Mouse (Mus musculus): ENCODE measurements at regions not wholly inside any gene's neighbourhood (a gene's known extent, or its start where the extent isn't known, plus 50 kb on each side); places are given as distances from the start of the nearest gene placed in this dataset.
"Not testable (repeated sequence)": the region's sequence is repeated elsewhere in the genome, so short reads cannot be mapped to it uniquely, and the experiment has no call there.

DNA sequence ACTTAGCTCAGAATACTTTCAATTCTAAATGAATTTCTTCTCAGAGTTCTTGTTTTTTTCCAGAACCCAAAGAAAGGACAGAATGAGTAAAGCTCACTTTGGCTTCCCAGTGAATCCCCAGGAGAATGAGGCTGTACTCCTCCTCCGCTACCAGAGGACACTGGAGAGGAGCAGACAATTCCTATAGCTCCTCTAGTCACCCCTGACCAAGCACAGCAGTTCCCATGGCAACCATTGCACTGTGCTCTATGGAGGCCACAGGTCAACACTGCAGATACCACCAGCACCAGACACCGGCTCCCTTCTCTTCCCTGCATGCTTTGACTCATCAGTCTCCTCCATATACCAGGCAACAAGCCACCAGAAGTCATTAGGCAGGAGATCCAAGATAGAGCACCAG is 447.6 kb upstream of the Arid1b start:
- no peak for DNase-seq (ENCODE audit: low spot score in 2 of 2)

DNA sequence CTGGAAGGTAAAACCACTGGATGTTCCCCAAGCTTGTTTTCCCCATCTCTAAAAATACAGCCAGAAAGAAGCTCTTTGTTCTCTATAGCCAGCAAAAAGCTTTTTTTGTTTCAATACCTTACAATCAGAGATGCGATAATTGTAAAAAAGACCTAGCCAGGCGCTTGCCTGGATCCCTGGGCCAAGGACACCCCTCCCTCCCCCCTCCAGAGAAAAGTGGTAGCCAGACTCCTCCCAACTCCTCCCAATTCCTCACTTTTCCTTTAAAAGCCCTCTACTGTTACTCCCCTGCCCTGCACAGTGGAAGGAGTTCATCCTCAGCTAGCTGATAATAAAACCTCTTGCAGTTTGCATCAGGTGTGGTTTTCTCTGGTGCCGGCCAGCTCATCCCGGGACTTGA is 441.1 kb upstream of the Arid1b start:
- DNase-seq (ENCODE audit: low spot score in 2 of 2): not testable (repeated sequence)

- no peak for DNase-seq (ENCODE audit: low spot score in 2 of 2)
Observed at GRCm38 (mm10) chr17:4563641-4564040, 430.5 kb upstream of the Arid1b start.

DNA sequence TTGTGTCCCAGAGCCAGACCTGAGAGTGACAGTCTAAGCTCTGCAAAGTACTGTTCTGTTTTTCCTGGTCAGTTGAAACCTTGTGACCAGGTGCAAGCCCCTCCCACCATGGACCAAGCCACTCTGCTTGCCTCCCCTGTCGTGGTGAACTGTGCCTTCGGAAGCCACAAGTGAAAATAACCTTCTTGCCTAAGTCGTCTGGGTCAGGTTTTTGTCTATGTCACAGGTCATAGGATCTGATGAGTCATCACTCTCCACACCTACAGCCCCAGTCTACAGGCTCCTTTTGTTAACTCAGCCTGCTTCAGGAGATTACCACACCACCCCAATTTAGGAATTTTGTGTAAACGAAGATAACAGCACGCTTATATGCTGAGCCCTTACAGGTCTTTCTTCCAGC is 417.2 kb upstream of the Arid1b start:
- no peak for DNase-seq (ENCODE audit: low spot score in 2 of 2)

GRCm38 (mm10) chr17:4581851-4582250 is 412.3 kb upstream of the Arid1b start:
- DNase-seq (ENCODE audit: low spot score in 2 of 2): no peak

DNA sequence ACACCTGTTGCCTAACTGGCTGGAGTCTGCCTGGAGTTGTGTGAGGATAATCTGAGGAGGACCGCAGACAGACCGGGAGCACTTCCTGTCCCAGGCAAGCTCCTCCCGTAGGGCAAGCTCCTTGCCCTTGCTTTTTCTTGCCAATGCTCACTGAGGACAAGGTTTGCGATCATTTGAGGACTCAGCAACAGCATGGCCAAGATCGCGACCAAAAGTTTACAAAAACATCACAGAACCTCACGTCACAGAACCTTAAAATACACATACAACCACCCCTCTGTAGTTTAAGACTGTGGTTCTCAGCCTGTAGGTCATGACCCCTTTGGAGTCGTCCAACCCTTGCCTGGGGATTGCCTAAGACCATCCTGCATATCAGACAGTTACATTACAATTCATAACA is 383.7 kb upstream of the Arid1b start:
- no peak for DNase-seq (ENCODE audit: low spot score in 2 of 2)

DNA sequence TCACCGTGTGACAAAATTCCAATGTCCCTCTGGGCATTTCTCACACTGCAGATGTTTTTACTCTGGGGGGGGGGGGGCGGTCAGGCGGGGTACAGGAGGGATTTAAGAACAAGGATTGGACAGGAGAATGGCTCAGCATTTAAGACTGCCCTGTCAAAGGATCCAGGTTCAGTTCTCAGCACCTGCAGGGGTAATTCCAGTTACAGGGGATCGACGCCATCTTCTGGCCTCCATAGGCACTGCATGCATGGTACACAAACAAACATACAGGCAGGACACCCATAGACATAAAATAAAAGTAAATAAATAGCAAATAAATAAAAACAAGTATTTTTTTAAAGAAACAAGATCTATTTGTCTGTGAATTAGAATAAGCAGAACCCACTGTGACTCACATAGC is 383.1 kb upstream of the Arid1b start:
- DNase-seq (ENCODE audit: low spot score in 2 of 2): no peak

DNA sequence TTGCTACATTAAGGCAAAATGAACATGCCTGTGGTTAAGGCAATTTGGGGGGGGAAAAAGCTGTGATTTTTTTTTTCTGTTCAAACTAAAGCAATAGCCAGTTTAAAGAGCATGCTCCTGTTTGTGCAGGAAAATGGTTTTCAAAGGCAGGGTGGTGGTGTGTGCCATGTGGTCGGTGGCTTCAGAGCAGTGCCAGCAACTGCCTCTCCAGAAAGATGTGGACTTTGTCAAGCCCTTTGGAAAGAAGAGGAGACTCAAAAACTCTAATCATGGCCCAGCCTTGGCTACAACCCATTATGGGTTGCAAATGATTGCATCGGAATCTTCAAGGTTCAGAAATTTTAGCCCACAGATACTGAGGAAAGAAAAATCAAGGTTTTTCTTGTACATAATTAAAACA is 382.4 kb upstream of the Arid1b start:
- no peak for DNase-seq (ENCODE audit: low spot score in 2 of 2)

DNA sequence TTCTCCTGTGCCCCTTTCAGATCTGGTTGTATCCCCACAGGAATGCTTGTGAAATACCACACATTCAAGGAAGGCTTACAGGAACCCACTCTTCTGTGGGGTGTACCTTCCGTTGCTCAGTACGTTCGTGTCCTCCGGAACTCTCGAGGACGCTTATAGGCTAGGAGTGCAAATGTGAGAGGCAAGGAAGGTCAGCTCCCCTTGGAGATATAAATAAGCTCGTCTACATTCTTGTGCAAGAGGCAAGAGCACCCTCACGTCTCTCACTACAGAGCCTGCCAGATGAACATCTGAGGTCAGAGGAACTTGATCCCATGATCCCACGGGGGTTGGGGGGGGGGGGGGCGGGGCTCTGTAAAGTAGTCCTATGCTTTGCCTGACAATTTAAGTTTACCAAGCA is 382.0 kb upstream of the Arid1b start:
- DNase-seq (ENCODE audit: low spot score in 2 of 2): no peak

DNA sequence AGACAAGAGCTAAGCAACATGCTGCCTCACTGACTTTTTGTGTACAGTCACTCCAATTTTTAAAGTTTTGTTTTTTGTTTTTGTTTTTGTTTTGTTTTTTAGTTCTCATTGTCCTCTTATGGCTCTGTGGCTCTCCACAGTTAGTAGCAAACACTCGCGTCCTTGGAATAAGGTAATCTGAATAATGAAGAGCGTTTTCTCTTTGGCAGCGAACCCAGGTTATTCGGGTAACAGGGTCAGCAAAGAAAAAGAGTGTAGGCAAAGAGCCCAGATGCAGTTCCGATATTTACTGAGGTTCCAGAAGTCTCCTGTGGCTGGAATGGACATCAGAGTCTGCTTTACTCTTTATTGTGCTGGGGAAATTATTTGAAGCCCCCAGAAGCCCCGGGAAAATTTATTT is 381.4 kb upstream of the Arid1b start:
- DNase-seq (ENCODE audit: low spot score in 2 of 2): no peak

GRCm38 (mm10) chr17:4620361-4620760 is 373.8 kb upstream of the Arid1b start:
- no peak for DNase-seq (ENCODE audit: low spot score in 2 of 2)

DNA sequence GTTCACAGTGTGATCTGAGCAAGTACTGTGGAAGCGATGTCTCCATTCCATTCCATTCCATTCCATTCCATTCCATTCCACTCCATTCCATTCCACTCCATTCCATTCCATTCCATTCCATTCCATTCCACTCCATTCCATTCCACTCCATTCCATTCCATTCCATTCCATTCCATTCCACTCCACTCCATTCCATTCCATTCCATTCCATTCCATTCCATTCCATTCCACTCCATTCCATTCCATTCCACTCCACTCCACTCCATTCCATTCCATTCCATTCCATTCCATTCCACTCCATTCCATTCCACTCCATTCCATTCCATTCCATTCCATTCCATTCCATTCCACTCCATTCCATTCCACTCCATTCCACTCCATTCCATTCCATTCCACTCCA is 368.0 kb upstream of the Arid1b start:
- not testable (repeated sequence) for DNase-seq (ENCODE audit: low spot score in 2 of 2)

GRCm38 (mm10) chr17:4627542-4627941 is 366.6 kb upstream of the Arid1b start:
- no peak for DNase-seq (ENCODE audit: low spot score in 2 of 2)

DNA sequence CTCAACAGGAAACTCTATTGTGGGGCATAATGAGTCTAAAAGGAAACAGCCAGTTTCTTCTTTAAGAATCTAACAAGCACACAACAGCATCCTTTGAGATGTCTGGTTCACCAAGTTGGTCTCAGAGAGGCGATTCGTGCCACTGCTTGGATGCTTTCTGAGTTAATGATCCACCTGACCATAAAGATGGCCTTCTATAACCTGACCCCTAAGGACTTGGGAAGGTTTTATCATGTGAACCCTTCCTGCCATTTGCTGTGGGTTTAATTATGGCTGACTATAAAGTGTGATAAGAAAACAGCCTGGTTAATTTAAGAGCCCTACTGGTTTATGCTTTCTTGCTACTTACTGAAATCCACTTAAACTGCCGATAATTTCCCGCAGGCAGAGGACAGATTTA is 363.0 kb upstream of the Arid1b start:
- DNase-seq (ENCODE audit: low spot score in 2 of 2): no peak

- DNase-seq (ENCODE audit: low spot score in 2 of 2): no peak
Observed at GRCm38 (mm10) chr17:4632506-4632905, 361.6 kb upstream of the Arid1b start.

DNA sequence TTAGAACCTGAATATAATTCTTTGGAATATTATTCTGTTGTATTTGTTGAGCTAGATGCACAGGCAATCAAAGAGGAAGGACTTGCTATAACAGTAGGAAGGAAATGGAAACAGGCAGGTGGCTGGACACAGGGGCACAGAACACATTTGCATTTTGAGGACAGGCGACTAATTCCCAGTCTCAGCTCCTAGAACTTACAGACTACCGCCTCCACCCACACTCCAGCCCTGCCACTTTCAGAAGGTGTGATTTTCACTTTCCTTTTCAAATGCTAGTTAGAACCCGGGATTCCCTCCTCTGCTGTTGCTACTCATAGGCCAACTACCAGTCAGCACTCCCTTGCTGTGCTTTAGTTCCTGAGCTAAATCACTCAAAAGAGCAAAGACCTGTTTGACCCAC is 360.4 kb upstream of the Arid1b start:
- no peak for DNase-seq (ENCODE audit: low spot score in 2 of 2)

- no peak for DNase-seq (ENCODE audit: low spot score in 2 of 2)
Observed at GRCm38 (mm10) chr17:4636796-4637353, 357.3 kb upstream of the Arid1b start.

- DNase-seq (ENCODE audit: low spot score in 2 of 2): no peak
Observed at GRCm38 (mm10) chr17:4639531-4639930, 354.6 kb upstream of the Arid1b start.

- DNase-seq (ENCODE audit: low spot score in 2 of 2): no peak
Observed at GRCm38 (mm10) chr17:4640555-4640954, 353.6 kb upstream of the Arid1b start.

DNA sequence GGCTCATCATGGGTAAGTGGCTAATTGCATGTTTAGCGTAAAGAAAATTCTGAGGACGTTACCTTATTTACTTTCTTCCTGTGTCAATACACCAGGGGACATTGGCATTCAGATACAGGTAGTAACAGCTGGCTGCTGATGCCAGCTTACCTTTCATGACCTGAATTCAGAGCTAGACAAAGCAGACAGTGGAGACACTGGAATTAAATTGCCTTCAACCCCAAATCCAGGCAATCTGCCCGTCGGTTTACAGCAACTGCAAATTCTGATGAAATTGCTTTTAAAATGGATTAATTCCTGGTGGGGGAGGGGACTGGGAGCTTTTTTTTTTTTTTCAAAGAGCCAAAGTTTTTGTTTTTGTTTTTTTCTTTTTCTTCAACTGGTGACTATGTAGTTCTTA is 353.0 kb upstream of the Arid1b start:
- DNase-seq (ENCODE audit: low spot score in 2 of 2): no peak

- no peak for DNase-seq (ENCODE audit: low spot score in 2 of 2)
Observed at GRCm38 (mm10) chr17:4642046-4642445, 352.1 kb upstream of the Arid1b start.

DNA sequence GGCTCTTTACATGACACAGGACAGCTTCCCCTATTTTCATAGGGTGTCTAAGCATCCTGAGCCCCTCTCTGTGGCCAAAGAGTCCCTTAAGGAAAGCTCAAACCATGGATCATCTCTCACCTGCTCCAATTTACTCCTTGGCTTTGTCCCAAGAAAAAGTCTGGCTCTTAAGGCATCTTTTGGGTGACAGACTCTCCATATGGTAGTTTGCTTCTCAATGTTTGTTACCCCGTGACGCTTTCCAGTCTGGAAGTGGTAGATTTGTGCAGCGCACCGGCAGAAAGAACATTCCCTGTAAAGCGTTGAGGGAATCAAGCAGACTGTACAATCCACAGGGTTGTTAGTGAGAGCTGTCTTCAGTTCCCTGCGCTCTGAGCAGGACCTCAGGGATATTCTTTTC is 350.8 kb upstream of the Arid1b start:
- DNase-seq (ENCODE audit: low spot score in 2 of 2): no peak

DNA sequence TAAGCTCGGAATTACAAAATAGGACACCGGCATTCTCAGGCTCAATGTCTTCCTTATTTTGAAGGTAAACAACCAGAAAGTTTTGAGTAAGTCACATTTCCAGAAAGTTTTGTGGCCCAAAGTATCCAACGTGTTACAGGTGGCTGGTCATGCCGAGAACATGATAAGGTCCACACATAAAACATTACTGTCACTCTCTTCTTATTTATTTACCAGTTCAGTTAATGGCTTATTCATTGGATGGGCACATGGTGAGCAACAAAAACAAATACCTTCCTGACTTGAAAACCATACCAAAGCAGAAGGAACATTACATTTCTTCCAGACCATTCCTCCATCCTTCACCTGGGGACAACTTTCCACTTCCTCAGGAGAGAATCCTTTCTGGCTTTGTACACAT is 345.5 kb upstream of the Arid1b start:
- no peak for DNase-seq (ENCODE audit: low spot score in 2 of 2)

DNA sequence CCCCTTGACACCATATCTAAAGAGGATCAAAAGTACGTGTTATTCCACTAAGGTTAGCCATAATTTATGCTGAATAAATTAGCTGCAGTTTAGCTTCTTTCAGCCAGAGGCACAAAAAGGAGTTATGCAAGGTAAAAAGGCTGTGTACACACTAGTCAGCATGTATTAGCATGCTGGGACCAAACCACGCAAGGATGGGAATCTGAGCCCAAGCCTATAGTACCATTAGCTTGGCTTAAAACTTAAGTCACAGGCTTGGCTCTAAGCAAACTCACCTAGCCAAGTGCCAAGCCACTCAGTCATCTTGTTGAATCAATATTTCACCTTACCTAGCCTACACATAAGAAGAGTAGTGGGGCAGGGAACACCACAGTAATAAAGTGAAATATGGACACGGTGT is 339.9 kb upstream of the Arid1b start:
- DNase-seq (ENCODE audit: low spot score in 2 of 2): no peak

- no peak for DNase-seq (ENCODE audit: low spot score in 2 of 2)
Observed at GRCm38 (mm10) chr17:4661996-4662395, 332.1 kb upstream of the Arid1b start.

Measured in spleen, postnatal 10 days (tissue).